Mouse (Mus musculus) C3H10T1/2 (cell line): ENCODE results near the gene Grin2b. TPM values are rescaled to one million over a fixed set of nuclear protein-coding genes. Genes with fewer than 3 reads are reported as not detected.

Experiments
- polyA plus RNA-seq, 2 experiments: library from polyadenylated mRNA; unstranded; fragments of >200 nt; fragmentation: generic; extraction: Trizol; gene quantifications; one replicate each; pipeline ENCODE4 v1.2.1; 2012; ENCODE audit warnings: missing spikeins in 2 of 2

Gene Grin2b
- polyA plus RNA-seq: not detected

DNA sequence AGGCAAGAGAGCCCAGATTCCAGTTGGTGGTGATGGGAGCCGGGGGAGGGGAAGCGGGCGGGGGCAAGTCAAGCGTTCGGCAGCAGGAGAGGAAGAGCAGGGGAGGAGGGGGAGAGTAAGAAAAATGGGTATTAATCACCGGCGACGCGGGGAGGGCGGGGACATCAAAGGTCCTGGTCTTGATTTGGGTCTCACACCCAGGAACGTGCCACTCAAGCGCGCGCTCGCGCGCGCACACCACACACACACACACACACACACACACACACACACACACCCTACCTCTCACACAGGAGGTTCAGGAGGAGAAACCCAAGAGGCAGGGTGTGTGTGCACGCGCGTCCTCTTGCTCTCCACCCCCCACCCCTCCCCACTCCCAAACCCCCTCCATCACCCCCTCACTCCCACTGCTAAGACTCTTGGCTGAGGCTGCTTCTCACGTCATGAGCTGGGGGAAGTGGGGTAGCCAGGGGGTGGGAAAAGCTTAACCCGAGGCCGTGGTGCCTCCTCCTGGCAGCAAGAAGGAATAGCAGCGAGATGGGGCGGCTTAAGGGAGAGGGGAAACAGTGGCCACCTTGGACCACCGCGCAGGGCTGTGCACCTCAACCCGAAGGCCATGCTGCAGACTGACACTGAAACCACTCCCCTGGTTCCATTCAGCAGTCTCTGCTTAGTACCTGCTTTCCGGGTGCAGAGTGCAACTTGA is at the start of gene Grin2b:
TSS of gene Grin2b (minus strand) at position 321 of the 706 bp plus-strand sequence.

Other genes with a start within 250 kb of the Grin2b start
- gene Gm8994, start 154.0 kb upstream of the Grin2b start, polyA plus RNA-seq: under 1 TPM; 0.09 to 0.12 TPM
- gene E330021D16Rik, start 242.1 kb upstream of the Grin2b start, polyA plus RNA-seq: not detected